Mouse (Mus musculus) hindbrain, embryonic 16.5 days (tissue): ENCODE measurements around the gene Rgs3. TPM values are rescaled to one million over a fixed set of nuclear protein-coding genes. Genes with fewer than 3 reads are reported as not detected.
A peak's percentile ranks its signal among the peaks of the same experiment; 100 is the strongest.

Source experiments
- ATAC-seq: fragments of 200-750 bp; cut with Nextera tagmentation; 2 replicates; pipeline ENCODE4 v1.8.0; 2017; ENCODE audit warnings: moderate TSS enrichment, moderate library complexity
- H3K27ac ChIP-seq: fragments of 300-500 bp; sonication (generic); 2 replicates; pipeline ENCODE4 v1.5.1; 2014; ENCODE audit warnings: low read depth, mild to moderate bottlenecking, control low read depth, low read length, moderate library complexity
- H3K27me3 ChIP-seq: fragments of 300-500 bp; sonication (generic); replicated peaks from 2 replicates; pipeline ENCODE4 v1.6.1; 2014; ENCODE audit warnings: low read length; ENCODE audit not compliant: control insufficient read depth, insufficient read depth
- H3K36me3 ChIP-seq: fragments of 300-500 bp; sonication (generic); 2 replicates; pipeline ENCODE4 v1.6.1; 2014; ENCODE audit warnings: mild to moderate bottlenecking, low read length, moderate library complexity, mixed read lengths; ENCODE audit not compliant: control insufficient read depth, insufficient read depth
- H3K4me1 ChIP-seq: fragments of 300-500 bp; sonication (generic); 2 replicates; pipeline ENCODE4 v1.6.1; 2014; ENCODE audit warnings: low read depth, low read length; ENCODE audit not compliant: control insufficient read depth, insufficient read depth
- H3K4me2 ChIP-seq: fragments of 300-500 bp; sonication (generic); 2 replicates; pipeline ENCODE4 v1.6.1; 2014; ENCODE audit warnings: mild to moderate bottlenecking, low read length, control low read depth, moderate library complexity
- H3K4me3 ChIP-seq: fragments of 300-500 bp; sonication (generic); 2 replicates; pipeline ENCODE4 v1.5.1; 2014; ENCODE audit warnings: mild to moderate bottlenecking, low read length, control low read depth, moderate library complexity
- H3K9ac ChIP-seq: fragments of 300-500 bp; sonication (generic); 2 replicates; pipeline ENCODE4 v1.6.1; 2014; ENCODE audit warnings: low read depth, mild to moderate bottlenecking, control low read depth, low read length, moderate library complexity
- H3K9me3 ChIP-seq: fragments of 300-500 bp; sonication (generic); 2 replicates; pipeline ENCODE4 v1.6.1; 2014; ENCODE audit warnings: mild to moderate bottlenecking, low read length, moderate library complexity; ENCODE audit not compliant: control insufficient read depth
- WGBS: fragments of 180-500 bp; shearing (Covaris S2); extraction: QIAGEN DNeasy Blood & Tissue Kit; methylation state at CpG from one replicate; pipeline ENCODE4 v1.1.7; 2014; 5-methylcytosine and 5-hydroxymethylcytosine counted together
- polyA plus RNA-seq: library from polyadenylated mRNA; unstranded; fragments of >200 nt; fragmentation: Nextera tagmentation; extraction: Ambion mirVana; gene quantifications from 2 replicates; pipeline ENCODE4 v1.2.1, GENCODE M21; 2015

Rgs3 gene
- polyA plus RNA-seq, 1 experiment from 2014 or later, result 58.1 TPM

GRCm38 (mm10) chr4:62567696-62568095 lies 8.0 kb downstream of the Rgs3 start:
- Histone ChIP-seq H3K9me3 (no peaks in the 10 kb centered on the region), H3K27me3 (no peaks in the 10 kb centered on the region), H3K27ac (no peak overlapping the region), H3K4me1 (no peaks in the 10 kb centered on the region), H3K4me3 (no peak overlapping the region), H3K9ac (no peak overlapping the region), H3K4me2 (no peak overlapping the region), H3K36me3 (no peaks in the 10 kb centered on the region)
- ATAC-seq, result no peak
- WGBS, result 81% methylated on average over 6 of the region's 6 CpGs

DNA sequence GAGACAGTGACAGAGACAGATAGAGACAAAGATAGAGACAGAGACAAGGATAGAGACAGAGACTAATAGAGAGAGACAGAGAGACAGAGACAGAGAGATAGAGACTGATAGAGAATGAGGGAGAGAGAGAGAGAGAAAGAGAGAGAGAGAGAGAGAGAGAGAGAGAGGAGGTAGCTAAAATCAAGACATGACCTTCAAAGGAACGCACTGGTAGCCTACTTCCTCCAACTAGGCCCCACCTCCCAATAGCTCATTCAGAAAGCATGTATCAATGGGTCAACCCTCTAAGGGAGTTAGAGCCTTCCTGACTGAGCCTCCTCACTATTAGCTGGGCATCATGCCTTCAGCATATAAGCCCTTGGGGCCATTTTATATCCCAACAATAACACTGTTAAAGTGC lies 8.7 kb downstream of the Rgs3 start:
- Histone ChIP-seq H3K27me3 (no peaks in the 10 kb centered on the region), H3K27ac (no peak overlapping the region), H3K4me3 (no peak overlapping the region), H3K9ac (no peak overlapping the region), H3K4me1 (no peaks in the 10 kb centered on the region), H3K9me3 (no peaks in the 10 kb centered on the region), H3K36me3 (no peaks in the 10 kb centered on the region), H3K4me2 (no peak overlapping the region)
- WGBS, result 91% methylated on average over 1 of the region's 1 CpGs
- ATAC-seq, result no peak

- 93% methylated on average over 5 of the region's 5 CpGs for WGBS
- no peak for ATAC-seq
- Histone ChIP-seq H3K27ac (no peak overlapping the region), H3K9ac (no peak overlapping the region), H3K4me2 (no peak overlapping the region), H3K36me3 (no peaks in the 10 kb centered on the region), H3K4me3 (no peak overlapping the region), H3K9me3 (no peaks in the 10 kb centered on the region), H3K4me1 (no peaks in the 10 kb centered on the region), H3K27me3 (no peaks in the 10 kb centered on the region)
Measured at GRCm38 (mm10) chr4:62569603-62570002, 10.0 kb downstream of the Rgs3 start.

DNA sequence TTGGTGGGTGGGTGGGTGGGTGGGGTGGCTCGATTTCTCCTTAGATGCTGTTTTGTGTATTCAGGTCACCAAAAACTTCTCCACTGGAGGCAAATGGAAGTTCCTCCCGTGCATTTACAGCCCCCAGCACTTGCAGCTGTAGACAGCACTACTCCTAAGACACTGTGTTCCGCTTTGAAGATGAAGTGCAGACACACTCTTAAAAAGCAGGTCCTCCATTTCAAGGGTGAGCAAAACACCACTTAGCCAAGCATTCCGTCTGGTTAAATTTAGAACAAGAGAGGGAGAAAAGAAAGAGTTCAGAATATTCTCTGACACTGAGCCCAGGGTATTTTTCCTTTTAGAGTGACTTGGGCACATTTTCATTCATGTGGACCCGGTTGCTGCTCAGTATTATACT lies 10.4 kb downstream of the Rgs3 start:
- H3K9ac ChIP-seq, result no peak overlapping the region
- no peaks in the 10 kb centered on the region for H3K27me3 ChIP-seq
- no peaks in the 10 kb centered on the region for H3K36me3 ChIP-seq
- WGBS, result 83% methylated on average over 5 of the region's 5 CpGs
- H3K4me1 ChIP-seq, result no peaks in the 10 kb centered on the region
- no peak overlapping the region for H3K27ac ChIP-seq
- ATAC-seq, result no peak
- H3K4me2 ChIP-seq, result no peak overlapping the region
- H3K9me3 ChIP-seq, result no peaks in the 10 kb centered on the region
- H3K4me3 ChIP-seq, result no peak overlapping the region

- H3K27ac ChIP-seq, result peak overlapping the region; percentile 70
- H3K9ac ChIP-seq, result peak overlapping the region; percentile 54
- peaks cover 25% of the 10 kb centered on the region for H3K4me1 ChIP-seq
- H3K4me2 ChIP-seq, result peak overlapping the region; percentile 77
- no peaks in the 10 kb centered on the region for H3K9me3 ChIP-seq
- 13% methylated on average over 18 of the region's 18 CpGs for WGBS
- no peaks in the 10 kb centered on the region for H3K36me3 ChIP-seq
- H3K27me3 ChIP-seq, result 0 out of 2 replicates have a peak, but pooled peaks cover 2% of the 10 kb centered on the region
- peak overlapping the region; percentile 45 for H3K4me3 ChIP-seq
- peak; percentile 93 for ATAC-seq
Measured at GRCm38 (mm10) chr4:62582365-62583264, 23.0 kb downstream of the Rgs3 start.

- H3K4me1 ChIP-seq, result peaks cover 25% of the 10 kb centered on the region
- peak overlapping the region; percentile 45 for H3K4me3 ChIP-seq
Measured at GRCm38 (mm10) chr4:62583265-62584092, 23.8 kb downstream of the Rgs3 start.

DNA sequence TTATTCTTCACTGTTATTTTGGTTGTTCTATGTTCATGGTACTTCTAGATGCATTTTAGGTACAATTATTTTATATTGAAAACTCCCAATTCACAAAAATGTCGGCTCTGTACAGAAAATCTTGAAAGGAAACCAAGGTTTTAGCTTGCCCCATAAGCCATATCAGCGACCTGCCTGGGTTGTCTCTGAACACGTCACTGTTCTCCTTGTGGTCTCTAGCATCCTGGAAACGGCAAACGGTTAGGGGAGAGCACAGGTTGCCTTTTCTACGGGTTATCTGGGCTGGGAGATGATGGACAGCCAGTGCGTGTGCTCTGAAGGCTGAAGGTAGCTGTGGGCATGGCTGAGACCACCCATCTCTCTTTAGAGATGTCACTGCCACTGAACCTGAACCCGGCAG lies 27.4 kb downstream of the Rgs3 start:
- Histone ChIP-seq H3K4me2 (no peak overlapping the region), H3K9ac (no peak overlapping the region), H3K27ac (no peak overlapping the region), H3K36me3 (no peaks in the 10 kb centered on the region), H3K4me1 (peaks cover 19% of the 10 kb centered on the region), H3K4me3 (no peak overlapping the region), H3K27me3 (0 out of 2 replicates have a peak, but pooled peaks cover 2% of the 10 kb centered on the region), H3K9me3 (no peaks in the 10 kb centered on the region)
- 90% methylated on average over 8 of the region's 8 CpGs for WGBS
- ATAC-seq, result no peak

More at GRCm38 (mm10) chr4:62583265-62584092, 23.8 kb downstream of the Rgs3 start:
- no peaks in the 10 kb centered on the region for H3K36me3 ChIP-seq
- H3K27me3 ChIP-seq, result 0 out of 2 replicates have a peak, but pooled peaks cover 2% of the 10 kb centered on the region
- ATAC-seq, result peak; percentile 83
- H3K4me2 ChIP-seq, result peak overlapping the region; percentile 77
- peak overlapping the region; percentile 54 for H3K9ac ChIP-seq
- H3K9me3 ChIP-seq, result no peaks in the 10 kb centered on the region
- WGBS, result 2% methylated on average over 41 of the region's 42 CpGs
- peak overlapping the region; percentile 70 for H3K27ac ChIP-seq

- Histone ChIP-seq H3K4me1 (no peaks in the 10 kb centered on the region), H3K9ac (no peak overlapping the region), H3K27me3 (no peaks in the 10 kb centered on the region), H3K27ac (0 out of 2 replicates have a peak overlapping the region, but pooled peaks have one; percentile 7), H3K4me3 (no peak overlapping the region), H3K9me3 (no peaks in the 10 kb centered on the region), H3K36me3 (no peaks in the 10 kb centered on the region), H3K4me2 (no peak overlapping the region)
- no peak for ATAC-seq
- WGBS, result 79% methylated on average over 1 of the region's 1 CpGs
Measured at GRCm38 (mm10) chr4:62590878-62591277, 31.2 kb downstream of the Rgs3 start.

DNA sequence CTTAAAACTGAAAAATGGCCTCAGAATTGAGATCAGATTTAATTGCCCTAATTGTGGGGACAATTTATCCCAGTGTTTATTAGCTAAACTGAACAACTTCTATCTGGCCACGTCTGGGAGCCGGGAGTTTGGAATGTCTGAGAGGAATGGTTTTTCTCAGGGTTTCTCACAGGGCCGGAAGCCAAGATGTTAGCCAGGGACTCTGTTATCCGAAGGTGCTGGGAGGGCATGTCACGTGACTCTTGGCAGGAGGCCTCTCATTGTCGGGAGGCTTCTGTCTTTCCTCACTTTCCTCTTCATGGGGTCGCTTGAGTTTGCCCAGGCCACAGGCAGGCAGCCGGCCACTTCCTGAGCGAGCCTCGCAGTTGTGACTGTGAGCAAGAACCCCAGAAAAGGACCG lies 31.7 kb downstream of the Rgs3 start:
- Histone ChIP-seq H3K9ac (no peak overlapping the region), H3K36me3 (no peaks in the 10 kb centered on the region), H3K4me1 (no peaks in the 10 kb centered on the region), H3K4me3 (no peak overlapping the region), H3K27me3 (no peaks in the 10 kb centered on the region), H3K27ac (no peak overlapping the region), H3K9me3 (no peaks in the 10 kb centered on the region), H3K4me2 (no peak overlapping the region)
- 10% methylated on average over 11 of the region's 11 CpGs for WGBS
- ATAC-seq, result no peak
